Mouse (Mus musculus): ENCODE measurements at regions not wholly inside any gene's neighbourhood (a gene's known extent, or its start where the extent isn't known, plus 50 kb on each side); places are given as distances from the start of the nearest gene placed in this dataset.
"Not testable (repeated sequence)": the region's sequence is repeated elsewhere in the genome, so short reads cannot be mapped to it uniquely, and the experiment has no call there.

DNA sequence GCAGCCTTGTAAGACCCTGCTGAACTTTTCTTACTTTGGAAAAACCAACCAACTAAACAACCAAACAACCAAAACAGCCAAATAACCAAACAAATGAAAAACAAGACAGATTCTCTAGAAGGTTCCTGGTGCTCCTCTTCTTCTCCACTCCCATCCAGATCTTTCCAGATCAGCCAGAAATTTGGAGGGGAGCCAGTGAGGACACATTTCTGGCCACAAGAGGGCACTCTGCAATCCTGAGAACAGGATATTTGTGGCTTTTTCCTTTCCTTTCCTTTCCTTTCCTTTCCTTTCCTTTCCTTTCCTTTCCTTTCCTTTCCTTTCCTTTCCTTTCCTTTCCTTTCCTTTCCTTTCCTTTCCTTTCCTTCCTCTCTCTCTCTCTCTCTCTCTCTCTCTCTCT, 177.9 kb upstream of the Prok2 start:
- H3K9ac ChIP-seq; H3K9me3 ChIP-seq; H3K27ac ChIP-seq (replicated peaks); ATAC-seq (ENCODE audit: extremely low read depth, insufficient number of reproducible peaks, low FRiP score, low TSS enrichment); H3K36me3 ChIP-seq; H3K4me2 ChIP-seq; H3K4me3 ChIP-seq: not testable (repeated sequence)
- Histone ChIP-seq H3K4me1 (peaks cover 29% of the 10 kb centered on the region), H3K27me3 (replicated peaks) (peaks cover 73% of the 10 kb centered on the region)

DNA sequence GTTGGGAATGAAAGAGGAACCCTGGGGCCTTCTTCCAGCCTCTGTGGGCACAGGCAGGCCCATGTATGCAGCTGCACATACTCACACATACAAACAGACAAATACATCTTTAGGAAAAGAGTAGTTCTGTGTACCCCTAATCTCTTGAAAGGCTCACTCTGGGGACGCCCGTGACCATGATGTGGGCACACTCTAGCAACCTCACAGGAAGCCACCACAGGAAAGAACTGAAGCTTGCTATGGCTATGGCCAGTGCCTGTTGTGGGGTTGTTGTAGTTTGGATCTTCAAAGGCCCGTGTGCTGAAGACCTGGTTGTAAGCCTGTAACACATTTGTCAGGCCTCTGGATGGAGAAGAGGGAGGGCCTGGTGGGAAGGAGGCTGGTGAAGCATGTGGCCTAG, 175.4 kb upstream of the Prok2 start:
- Histone ChIP-seq H3K9me3 (no peaks in the 10 kb centered on the region), H3K9ac (no peak overlapping the region), H3K27ac (replicated peaks) (no peak overlapping the region), H3K4me2 (no peak overlapping the region), H3K4me3 (no peak overlapping the region), H3K27me3 (replicated peaks) (peaks cover 78% of the 10 kb centered on the region), H3K4me1 (peaks cover 28% of the 10 kb centered on the region), H3K36me3 (no peaks in the 10 kb centered on the region)
- no peak for ATAC-seq (ENCODE audit: extremely low read depth, insufficient number of reproducible peaks, low FRiP score, low TSS enrichment)
- 73% methylated on average over 3 of the region's 3 CpGs for WGBS

DNA sequence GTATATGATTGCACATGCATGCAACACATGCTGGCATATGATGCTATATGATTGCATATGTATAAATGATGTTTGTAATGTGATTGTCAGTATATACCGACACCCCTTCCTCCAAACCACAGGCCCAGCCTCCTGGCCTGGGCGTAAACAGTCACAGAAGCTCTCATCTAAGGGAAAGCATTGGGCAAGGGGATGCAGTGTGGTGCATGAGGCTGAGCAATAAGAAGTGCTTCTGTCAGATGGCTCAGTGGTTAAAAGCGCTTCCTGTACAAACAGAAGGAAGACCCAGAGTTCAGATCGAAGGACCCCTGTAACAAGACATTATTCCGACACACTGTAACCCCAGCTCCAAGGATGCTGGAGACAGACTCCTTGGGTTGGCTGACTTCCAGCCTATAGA, 175.0 kb upstream of the Prok2 start:
- Histone ChIP-seq H3K9ac (no peak overlapping the region), H3K27ac (replicated peaks) (no peak overlapping the region), H3K4me3 (no peak overlapping the region), H3K4me2 (no peak overlapping the region), H3K4me1 (peaks cover 28% of the 10 kb centered on the region), H3K9me3 (no peaks in the 10 kb centered on the region), H3K36me3 (no peaks in the 10 kb centered on the region), H3K27me3 (replicated peaks) (peaks cover 74% of the 10 kb centered on the region)
- no peak for ATAC-seq (ENCODE audit: extremely low read depth, insufficient number of reproducible peaks, low FRiP score, low TSS enrichment)
- 82% methylated on average over 5 of the region's 5 CpGs for WGBS

DNA sequence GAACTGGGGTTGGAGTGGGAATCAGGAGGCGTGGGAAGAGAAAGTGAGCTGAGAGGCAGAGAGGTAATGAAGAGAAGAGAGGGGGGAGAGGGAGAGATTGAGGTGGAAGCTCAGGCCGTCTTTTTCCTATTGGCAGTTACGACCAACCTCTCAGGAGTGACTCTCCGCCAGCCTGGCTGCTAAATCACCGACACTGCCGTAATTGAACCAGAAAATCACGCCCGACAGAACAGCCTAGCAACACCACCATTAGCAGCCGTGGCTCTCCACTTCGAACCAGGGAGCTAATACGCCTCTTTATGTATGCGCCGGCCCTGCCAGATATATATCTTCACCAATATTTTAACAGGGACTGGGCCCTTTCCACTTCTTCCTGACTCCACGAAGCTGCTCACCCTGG, 173.5 kb upstream of the Prok2 start:
- no peak for ATAC-seq (ENCODE audit: extremely low read depth, insufficient number of reproducible peaks, low FRiP score, low TSS enrichment)
- Histone ChIP-seq H3K36me3 (no peaks in the 10 kb centered on the region), H3K4me1 (peaks cover 28% of the 10 kb centered on the region), H3K27me3 (replicated peaks) (peaks cover 72% of the 10 kb centered on the region), H3K27ac (replicated peaks) (no peak overlapping the region), H3K9ac (no peak overlapping the region), H3K4me2 (no peak overlapping the region), H3K9me3 (no peaks in the 10 kb centered on the region), H3K4me3 (no peak overlapping the region)
- 70% methylated on average over 14 of the region's 14 CpGs for WGBS

DNA sequence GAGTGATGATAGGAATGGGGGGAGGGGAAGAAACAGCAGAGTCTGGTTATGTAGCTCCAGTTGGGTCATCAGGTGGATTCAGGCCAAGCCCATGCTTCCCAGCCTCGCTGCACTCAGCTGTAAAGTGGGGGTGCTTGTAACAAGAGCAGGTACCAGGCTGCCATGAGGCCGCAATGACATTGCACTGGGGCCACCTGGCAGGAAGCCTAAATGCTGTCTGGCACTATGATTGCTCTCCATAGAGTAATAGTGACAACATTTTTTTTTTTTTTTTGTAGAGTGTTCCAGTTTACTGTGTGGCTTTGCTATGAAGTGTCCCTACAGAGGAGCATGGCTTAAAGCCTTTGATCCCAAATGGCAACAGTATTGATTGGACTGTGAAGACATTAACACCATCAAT, 171.9 kb upstream of the Prok2 start:
- no peak overlapping the region for H3K9ac ChIP-seq
- 67% methylated on average over 2 of the region's 2 CpGs for WGBS
- H3K27me3 ChIP-seq (replicated peaks): peaks cover 71% of the 10 kb centered on the region
- H3K4me3 ChIP-seq: no peak overlapping the region
- no peak overlapping the region for H3K27ac ChIP-seq (replicated peaks)
- no peaks in the 10 kb centered on the region for H3K36me3 ChIP-seq
- H3K9me3 ChIP-seq: no peaks in the 10 kb centered on the region
- peaks cover 14% of the 10 kb centered on the region for H3K4me1 ChIP-seq
- no peak for ATAC-seq (ENCODE audit: extremely low read depth, insufficient number of reproducible peaks, low FRiP score, low TSS enrichment)
- no peak overlapping the region for H3K4me2 ChIP-seq

DNA sequence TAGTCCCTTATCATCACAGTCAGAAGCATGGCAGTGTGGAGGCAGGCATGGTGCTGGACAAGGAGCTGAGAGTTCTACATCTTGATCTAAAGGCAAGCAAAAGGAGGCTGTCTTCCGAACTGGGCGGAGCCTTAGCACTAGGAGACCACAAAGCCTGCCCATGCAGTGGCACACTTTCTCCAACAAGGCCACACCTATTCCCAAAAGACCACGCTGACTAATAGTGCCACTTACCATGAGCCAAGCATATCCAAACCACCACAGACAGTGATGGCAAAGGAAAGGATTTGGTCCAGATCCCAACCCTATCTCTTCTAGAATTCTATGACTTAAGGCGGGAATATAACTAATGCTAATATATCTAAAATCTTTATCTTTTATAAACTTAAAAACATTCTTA, 169.4 kb upstream of the Prok2 start:
- Histone ChIP-seq H3K36me3 (no peaks in the 10 kb centered on the region), H3K4me1 (no peaks in the 10 kb centered on the region), H3K27me3 (replicated peaks) (peaks cover 57% of the 10 kb centered on the region), H3K4me2 (no peak overlapping the region), H3K9me3 (no peaks in the 10 kb centered on the region), H3K4me3 (no peak overlapping the region), H3K9ac (no peak overlapping the region), H3K27ac (replicated peaks) (no peak overlapping the region)
- ATAC-seq (ENCODE audit: extremely low read depth, insufficient number of reproducible peaks, low FRiP score, low TSS enrichment): no peak
- WGBS: 87% methylated on average over 4 of the region's 4 CpGs

DNA sequence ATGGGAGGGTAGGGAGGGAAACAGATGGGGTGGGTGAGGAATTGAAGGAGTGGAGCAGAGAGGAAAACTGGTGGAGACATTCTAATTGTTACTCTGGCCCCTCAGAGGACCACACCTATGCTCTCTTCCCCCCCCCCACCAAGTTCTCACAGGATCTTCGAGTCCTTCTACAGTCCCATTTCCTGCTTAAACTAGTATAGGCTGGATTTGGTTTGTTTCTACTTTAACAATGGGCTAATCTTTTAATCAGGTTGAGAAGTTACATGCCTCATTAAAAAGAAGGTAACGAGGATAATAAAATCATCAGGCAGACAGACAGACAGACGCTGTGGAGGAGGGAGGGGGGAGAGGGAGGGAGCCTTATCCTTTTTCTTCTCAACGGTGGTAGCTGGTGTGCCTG, 167.7 kb upstream of the Prok2 start:
- H3K36me3 ChIP-seq: no peaks in the 10 kb centered on the region
- no peak overlapping the region for H3K4me2 ChIP-seq
- peaks cover 4% of the 10 kb centered on the region; the same call in 1 of the 2 replicates for H3K4me1 ChIP-seq
- peaks cover 52% of the 10 kb centered on the region for H3K27me3 ChIP-seq (replicated peaks)
- no peak overlapping the region for H3K9ac ChIP-seq
- no peak overlapping the region for H3K4me3 ChIP-seq
- H3K9me3 ChIP-seq: no peaks in the 10 kb centered on the region
- no peak overlapping the region for H3K27ac ChIP-seq (replicated peaks)
- 50% methylated on average over 4 of the region's 4 CpGs for WGBS
- no peak for ATAC-seq (ENCODE audit: extremely low read depth, insufficient number of reproducible peaks, low FRiP score, low TSS enrichment)

DNA sequence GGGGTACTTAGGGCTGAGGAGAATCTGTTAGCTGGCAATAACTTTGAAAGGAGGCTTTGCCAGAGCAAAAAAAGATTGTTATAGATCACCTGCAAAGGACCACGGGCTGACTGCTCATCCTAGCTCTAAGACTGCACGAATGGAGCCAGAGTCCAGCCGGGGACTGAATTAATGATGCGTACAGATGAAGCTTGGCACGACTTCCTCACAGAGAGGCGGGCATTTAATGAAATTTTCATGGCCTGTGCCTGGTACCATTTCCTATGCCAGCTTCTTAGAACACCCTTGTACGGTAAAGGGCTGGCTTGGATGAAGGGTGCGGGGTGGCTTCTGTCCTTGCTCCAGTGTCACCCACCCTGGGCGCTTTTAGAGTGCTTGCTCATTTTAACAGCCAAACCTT, 166.0 kb upstream of the Prok2 start:
- H3K9me3 ChIP-seq: no peaks in the 10 kb centered on the region
- H3K36me3 ChIP-seq: no peaks in the 10 kb centered on the region
- H3K27ac ChIP-seq (replicated peaks): no peak overlapping the region
- H3K4me3 ChIP-seq: no peak overlapping the region
- no peak for ATAC-seq (ENCODE audit: extremely low read depth, insufficient number of reproducible peaks, low FRiP score, low TSS enrichment)
- peaks cover 9% of the 10 kb centered on the region; the same call in 1 of the 2 replicates for H3K4me1 ChIP-seq
- WGBS: 86% methylated on average over 9 of the region's 9 CpGs
- H3K27me3 ChIP-seq (replicated peaks): peaks cover 48% of the 10 kb centered on the region
- H3K9ac ChIP-seq: no peak overlapping the region
- no peak overlapping the region for H3K4me2 ChIP-seq

DNA sequence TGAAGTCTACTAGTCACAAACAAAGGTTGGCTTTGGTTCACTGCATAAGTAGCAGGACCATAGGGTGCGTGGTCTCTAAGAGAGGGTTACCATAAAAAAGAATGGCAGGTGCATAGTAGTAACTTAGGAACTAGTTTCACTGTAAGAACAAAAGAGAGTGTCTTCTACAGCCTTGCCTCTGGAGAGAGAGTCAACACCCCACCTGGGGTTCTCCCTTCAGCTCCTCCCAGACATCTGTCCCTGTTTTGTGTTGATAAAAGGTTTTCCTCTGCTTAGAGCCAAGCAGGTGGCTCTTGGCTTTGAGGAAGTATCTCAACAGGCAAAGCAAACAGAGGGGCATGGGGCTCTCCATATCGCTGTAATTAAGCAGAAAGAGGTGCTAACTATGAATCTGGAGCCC, 165.6 kb upstream of the Prok2 start:
- peaks cover 46% of the 10 kb centered on the region for H3K27me3 ChIP-seq (replicated peaks)
- H3K4me3 ChIP-seq: no peak overlapping the region
- H3K4me2 ChIP-seq: no peak overlapping the region
- no peaks in the 10 kb centered on the region for H3K36me3 ChIP-seq
- H3K27ac ChIP-seq (replicated peaks): no peak overlapping the region
- H3K4me1 ChIP-seq: peaks cover 9% of the 10 kb centered on the region; the same call in 1 of the 2 replicates
- no peak for ATAC-seq (ENCODE audit: extremely low read depth, insufficient number of reproducible peaks, low FRiP score, low TSS enrichment)
- no peaks in the 10 kb centered on the region for H3K9me3 ChIP-seq
- H3K9ac ChIP-seq: no peak overlapping the region
- WGBS: 63% methylated on average over 2 of the region's 2 CpGs

DNA sequence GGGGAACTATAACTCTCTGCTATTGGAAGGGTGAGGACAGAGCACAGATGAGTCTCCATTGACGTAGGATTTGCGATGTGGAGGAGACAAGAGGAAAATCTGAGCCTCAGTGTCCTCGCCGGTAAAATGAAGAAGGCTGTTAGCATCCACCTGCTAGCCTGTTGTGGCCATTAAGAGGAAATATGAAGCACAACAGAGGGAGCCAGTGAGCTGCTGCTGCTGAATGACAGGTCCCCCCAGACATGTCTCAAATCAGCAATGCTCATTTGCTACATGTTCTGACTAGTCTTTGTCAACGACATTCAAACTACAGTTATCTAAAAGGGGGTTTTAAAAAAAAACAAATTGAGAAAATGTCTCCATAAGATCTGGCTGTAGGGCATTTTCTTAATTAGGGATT, 164.6 kb upstream of the Prok2 start:
- Histone ChIP-seq H3K36me3 (no peaks in the 10 kb centered on the region), H3K9ac (no peak overlapping the region), H3K27me3 (replicated peaks) (peaks cover 43% of the 10 kb centered on the region), H3K27ac (replicated peaks) (no peak overlapping the region), H3K4me3 (no peak overlapping the region), H3K9me3 (no peaks in the 10 kb centered on the region), H3K4me2 (no peak overlapping the region), H3K4me1 (peaks cover 10% of the 10 kb centered on the region)
- 76% methylated on average over 5 of the region's 5 CpGs for WGBS
- no peak for ATAC-seq (ENCODE audit: extremely low read depth, insufficient number of reproducible peaks, low FRiP score, low TSS enrichment)

DNA sequence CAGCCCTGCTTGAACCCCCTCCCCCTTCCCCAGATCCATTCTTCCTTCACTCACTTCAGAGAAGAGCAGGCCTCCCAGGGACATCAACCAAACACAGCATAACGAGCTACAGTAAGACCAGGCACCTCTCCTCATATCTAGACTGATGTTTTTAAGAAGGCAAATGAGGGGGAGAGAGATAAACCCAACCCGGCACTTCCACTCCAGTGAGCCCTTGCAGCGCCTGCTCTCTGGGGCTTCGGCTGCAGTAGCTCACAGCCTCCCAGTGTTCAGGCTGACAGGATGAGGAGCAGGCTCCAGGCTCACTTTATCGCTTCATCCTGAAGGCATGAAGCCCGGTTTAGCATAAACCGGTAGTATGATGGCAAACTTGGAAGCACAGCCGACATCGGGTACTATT, 162.9 kb upstream of the Prok2 start:
- H3K27ac ChIP-seq (replicated peaks): no peak overlapping the region
- 11% methylated on average over 9 of the region's 9 CpGs for WGBS
- no peak overlapping the region for H3K4me3 ChIP-seq
- no peaks in the 10 kb centered on the region for H3K36me3 ChIP-seq
- peaks cover 34% of the 10 kb centered on the region for H3K27me3 ChIP-seq (replicated peaks)
- H3K9ac ChIP-seq: no peak overlapping the region
- H3K9me3 ChIP-seq: no peaks in the 10 kb centered on the region
- ATAC-seq (ENCODE audit: extremely low read depth, insufficient number of reproducible peaks, low FRiP score, low TSS enrichment): no peak
- H3K4me2 ChIP-seq: no peak overlapping the region
- H3K4me1 ChIP-seq: peaks cover 28% of the 10 kb centered on the region

DNA sequence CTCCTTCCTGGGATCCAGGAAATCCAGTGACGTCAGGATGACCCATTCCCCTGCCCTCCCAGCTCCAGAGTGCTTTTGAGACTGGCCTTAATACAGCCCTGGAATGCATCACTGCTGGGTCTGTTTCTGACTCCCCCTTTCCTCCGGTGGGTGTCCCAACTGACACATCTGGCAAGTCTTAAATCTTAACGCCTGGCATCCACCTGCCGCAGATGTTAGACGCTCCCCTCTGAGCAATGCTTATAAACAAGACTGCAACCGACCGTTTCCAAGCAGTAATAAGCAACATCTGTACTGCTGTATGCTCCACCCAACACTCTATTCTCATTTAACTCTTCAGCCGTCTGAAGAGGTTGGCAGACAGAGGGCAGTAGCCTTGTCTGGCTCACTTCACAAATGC, 161.7 kb upstream of the Prok2 start:
- no peak overlapping the region for H3K9ac ChIP-seq
- no peak overlapping the region for H3K27ac ChIP-seq (replicated peaks)
- H3K9me3 ChIP-seq: no peaks in the 10 kb centered on the region
- ATAC-seq (ENCODE audit: extremely low read depth, insufficient number of reproducible peaks, low FRiP score, low TSS enrichment): no peak
- no peak overlapping the region for H3K4me3 ChIP-seq
- 61% methylated on average over 8 of the region's 8 CpGs for WGBS
- H3K27me3 ChIP-seq (replicated peaks): peaks cover 34% of the 10 kb centered on the region
- H3K36me3 ChIP-seq: no peaks in the 10 kb centered on the region
- H3K4me1 ChIP-seq: peaks cover 36% of the 10 kb centered on the region
- H3K4me2 ChIP-seq: no peak overlapping the region

Data from heart, embryonic 13.5 days (tissue).